Mouse (Mus musculus) CH12.LX (cell line): ENCODE results near the gene Stambpl1. TPM values are rescaled to one million over a fixed set of nuclear protein-coding genes. Genes with fewer than 3 reads are reported as not detected.

Experiments used
- DNase-seq: peaks from one replicate; pipeline ENCODE4 v3.0.0-alpha.2; 2013; ENCODE audit errors: extremely low read depth
- H3K27ac ChIP-seq: 2 replicates; pipeline ENCODE4 v1.5.1; 2012; ENCODE audit warnings: low read depth, mild to moderate bottlenecking, control low read depth, moderate library complexity; ENCODE audit not compliant: insufficient read depth
- H3K27me3 ChIP-seq: replicated peaks from 2 replicates; pipeline ENCODE3; 2012; ENCODE audit warnings: inconsistent platforms
- H3K36me3 ChIP-seq, 2 experiments: replicated peaks in 1 of 2; 2 replicates each; pipeline versions ENCODE3 to v1.6.1; 2012; ENCODE audit warnings: inconsistent platforms in 1 of 2, low read length in 1 of 2, mild to moderate bottlenecking in 1 of 2, mixed read lengths in 1 of 2, moderate library complexity in 1 of 2; ENCODE audit not compliant: control insufficient read depth in 1 of 2, insufficient read depth in 1 of 2
- H3K4me1 ChIP-seq, 2 experiments: 2 replicates each; pipeline ENCODE4 v1.6.1; 2012; ENCODE audit warnings: inconsistent platforms in 1 of 2, moderate library complexity in 1 of 2; ENCODE audit not compliant: insufficient read depth in 2 of 2, control insufficient read depth in 1 of 2
- H3K4me2 ChIP-seq: 2 replicates; pipeline ENCODE4 v1.6.1; 2012; ENCODE audit warnings: low read depth, mild to moderate bottlenecking, control low read depth; ENCODE audit not compliant: poor library complexity, insufficient read depth, severe bottlenecking
- H3K4me3 ChIP-seq, 3 experiments: fragments of 150-350 bp in 1 of 3; sonication (generic) in 1 of 3; replicated peaks in 1 of 3; 2 replicates each; pipeline versions ENCODE3 to v1.5.1; 2011 to 2012; ENCODE audit warnings: low read depth in 2 of 3, low read length in 2 of 3, mild to moderate bottlenecking in 2 of 3, moderate library complexity in 2 of 3, control low read depth in 1 of 3, improper control_type of control experiment in 1 of 3, inconsistent platforms in 1 of 3, mixed read lengths in 1 of 3; ENCODE audit not compliant: poor library complexity in 1 of 3
- H3K79me2 ChIP-seq: replicated peaks from 2 replicates; pipeline ENCODE4 v1.6.1; 2012; ENCODE audit warnings: mild to moderate bottlenecking, moderate library complexity; ENCODE audit not compliant: control insufficient read depth, poor library complexity, insufficient read depth, severe bottlenecking; ENCODE audit errors: extremely low read depth
- H3K9ac ChIP-seq: 2 replicates; pipeline ENCODE4 v1.6.1; 2012; ENCODE audit warnings: low read depth, mild to moderate bottlenecking, control low read depth, moderate library complexity; ENCODE audit not compliant: insufficient read depth
- H3K9me3 ChIP-seq: replicated peaks from 2 replicates; pipeline ENCODE3; 2012; ENCODE audit warnings: low read length, inconsistent platforms, mixed read lengths
- BHLHE40 ChIP-seq: IDR thresholded peaks from 2 replicates; pipeline ENCODE4 v1.6.1; 2011; ENCODE audit warnings: mild to moderate bottlenecking, low read depth, low read length, improper control_type of control experiment
- CHD1 ChIP-seq: IDR thresholded peaks from 2 replicates; pipeline ENCODE4 v1.6.1; 2012; ENCODE audit warnings: low read depth, low read length, improper control_type of control experiment, inconsistent platforms
- CTCF ChIP-seq, 2 experiments: IDR thresholded peaks in 1 of 2; conservative IDR thresholded peaks in 1 of 2; 2 replicates each; pipeline ENCODE4 v1.5.1; 2011 to 2012; ENCODE audit warnings: low read depth in 2 of 2, low read length in 2 of 2, improper control_type of control experiment in 1 of 2, inconsistent platforms in 1 of 2, mild to moderate bottlenecking in 1 of 2, moderate library complexity in 1 of 2
- ELF1 ChIP-seq: IDR thresholded peaks from 2 replicates; pipeline ENCODE4 v1.6.1; 2014; ENCODE audit warnings: low read depth, mild to moderate bottlenecking, inconsistent platforms, low read length, improper control_type of control experiment
- EP300 ChIP-seq: IDR thresholded peaks from 2 replicates; pipeline ENCODE4 v1.6.1; 2011; ENCODE audit warnings: low read length, improper control_type of control experiment
- GABPA ChIP-seq: IDR thresholded peaks from 2 replicates; pipeline ENCODE4 v1.6.1; 2012; ENCODE audit warnings: low read depth, low read length, improper control_type of control experiment, inconsistent platforms; ENCODE audit not compliant: insufficient replicate concordance
- JUN ChIP-seq: IDR thresholded peaks from 2 replicates; pipeline ENCODE4 v1.6.1; 2011; ENCODE audit warnings: low read depth, mild to moderate bottlenecking, low read length, improper control_type of control experiment, moderate library complexity; ENCODE audit not compliant: insufficient read depth
- JUND ChIP-seq: conservative IDR thresholded peaks from 2 replicates; pipeline ENCODE4 v1.6.1; 2011; ENCODE audit warnings: low read depth, low read length, improper control_type of control experiment
- MAFK ChIP-seq: IDR thresholded peaks from 2 replicates; pipeline ENCODE4 v1.6.1; 2011; ENCODE audit warnings: low read length, improper control_type of control experiment; ENCODE audit not compliant: insufficient replicate concordance
- MEF2A ChIP-seq: IDR thresholded peaks from 2 replicates; pipeline ENCODE4 v1.6.1; 2014; ENCODE audit warnings: low read depth, mild to moderate bottlenecking, inconsistent platforms, low read length, improper control_type of control experiment, borderline replicate concordance
- MYC ChIP-seq: IDR thresholded peaks from 2 replicates; pipeline ENCODE4 v1.6.1; 2011; ENCODE audit warnings: low read depth, mild to moderate bottlenecking, improper control_type of control experiment, low read length
- RAD21 ChIP-seq: IDR thresholded peaks from 2 replicates; pipeline ENCODE4 v1.6.1; 2011; ENCODE audit warnings: low read depth, mild to moderate bottlenecking, low read length, improper control_type of control experiment, moderate library complexity
- SMC3 ChIP-seq: IDR thresholded peaks from 2 replicates; pipeline ENCODE4 v1.6.1; 2011; ENCODE audit warnings: low read depth, low read length, improper control_type of control experiment
- TBP ChIP-seq: conservative IDR thresholded peaks from 2 replicates; pipeline ENCODE4 v1.6.1; 2011; ENCODE audit warnings: low read depth, low read length, improper control_type of control experiment
- USF1 ChIP-seq: IDR thresholded peaks from 2 replicates; pipeline ENCODE4 v1.6.1; 2014; ENCODE audit warnings: low read depth, mild to moderate bottlenecking, inconsistent platforms, low read length, improper control_type of control experiment
- ZMIZ1 ChIP-seq: IDR thresholded peaks from 2 replicates; pipeline ENCODE4 v1.6.1; 2012; ENCODE audit warnings: low read depth, mild to moderate bottlenecking, inconsistent platforms, low read length, improper control_type of control experiment
- ZNF384 ChIP-seq: IDR thresholded peaks from 2 replicates; pipeline ENCODE4 v1.6.1; 2012; ENCODE audit warnings: low read depth, low read length, improper control_type of control experiment, inconsistent platforms
- dilution Hi-C: fragments of 300-500 bp; cut with MboI; formaldehyde crosslinking; loops from 2 replicates; pipeline ENCODE4 v1.14.3; 2020; ENCODE audit warnings: low sequenced_read_pairs; ENCODE audit not compliant: extremely low pct_unique_long_range_greater_than_20kb, extremely low pct_ligation_motif_present
- in situ Hi-C: fragments of 300-500 bp; cut with MboI; formaldehyde crosslinking; loops from 3 replicates; pipeline ENCODE4 v1.14.3; 2019; ENCODE audit warnings: low sequenced_read_pairs, low pct_ligation_motif_present, low pct_unique_long_range_greater_than_20kb, mixed read lengths
- polyA plus RNA-seq: library from polyadenylated mRNA; unstranded; fragments of >175 nt; gene quantifications from 2 replicates; pipeline ENCODE4 v1.2.1, GENCODE M21; 2012; ENCODE audit warnings: low read depth; ENCODE audit not compliant: insufficient read length
- total RNA-seq, 2 experiments: library from RNA; depleted of rRNA; stranded (reverse); fragments of 300-350 nt in 1 of 2; fragments of >200 nt in 1 of 2; gene quantifications; 2 replicates each; pipeline ENCODE4 v1.2.3; 2012 to 2014

Gene Stambpl1
- total and polyA plus RNA-seq, 3 experiments, result 29.7 to 48.2 (median 40.6) TPM

DNA sequence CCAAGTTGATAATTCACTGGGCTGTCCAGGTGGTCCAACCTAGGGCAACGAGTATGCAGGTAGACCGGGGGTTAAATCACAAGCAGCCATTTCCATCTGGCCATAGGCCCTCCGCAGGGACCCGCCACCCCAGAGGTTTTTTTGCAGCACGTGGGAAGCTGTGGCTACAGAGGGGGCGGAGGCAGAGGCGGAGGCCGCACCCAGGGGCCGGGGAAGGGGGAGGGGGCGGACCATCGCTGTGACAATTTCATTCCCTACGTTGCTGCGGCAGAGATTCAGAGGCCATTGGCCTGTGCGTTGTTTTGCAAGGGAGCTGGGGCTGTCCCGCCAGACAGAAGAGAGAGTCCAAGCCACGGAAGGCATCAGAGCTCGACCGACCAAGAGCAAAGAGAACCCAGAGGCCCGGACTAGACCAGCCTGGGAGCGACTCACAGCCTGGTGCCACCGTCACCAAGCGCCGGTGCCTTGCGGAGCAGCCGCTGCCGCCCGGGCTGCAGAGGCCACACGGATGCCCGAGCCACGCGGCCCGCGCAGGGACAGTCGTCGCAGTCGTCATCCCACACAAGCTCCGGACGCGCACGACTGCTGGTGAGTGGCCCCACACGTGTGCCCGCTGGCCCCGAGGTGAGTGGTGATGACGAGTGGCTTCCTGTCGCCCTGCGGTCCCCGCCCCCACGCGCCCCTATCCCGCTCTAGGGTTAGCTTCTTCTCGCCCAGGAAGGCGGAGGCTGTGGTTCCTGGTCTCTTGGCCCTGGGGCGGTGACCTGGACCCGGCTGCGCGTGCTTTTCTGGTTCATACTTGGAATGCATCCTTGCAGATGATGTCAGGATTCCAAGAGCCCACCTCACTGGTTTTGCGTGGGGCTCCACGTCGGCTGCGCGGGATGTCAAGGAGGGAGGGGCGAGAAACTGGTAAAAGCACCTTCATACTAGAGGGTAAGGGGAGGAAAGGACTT, at the start of gene Stambpl1 (continued):
- TF ChIP-seq ELF1, result no peak; the same call in none of the 2 replicates

DNA sequence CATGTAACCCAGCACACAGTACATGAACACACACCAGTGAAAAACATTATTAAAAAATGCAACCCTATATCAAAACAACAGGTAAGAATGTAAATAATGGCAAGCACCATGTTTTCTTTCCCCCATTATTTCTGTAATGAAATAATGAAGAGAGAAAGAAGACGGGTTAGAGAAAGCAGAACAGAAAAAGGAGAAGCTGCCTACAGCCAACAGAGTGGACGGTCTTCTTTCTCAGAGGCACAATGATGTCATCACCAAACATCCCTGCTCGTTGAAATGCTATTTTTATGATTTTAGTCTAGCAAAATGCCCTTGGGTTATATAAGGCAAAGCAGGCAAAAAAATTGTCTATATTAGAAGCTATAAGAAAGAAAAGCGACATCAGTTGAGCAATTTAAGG, 43.6 kb upstream of the Stambpl1 start:
- TF ChIP-seq USF1, result no peak
- TF ChIP-seq CHD1, result no peak
- TF ChIP-seq EP300, result peak; percentile 57; the same call in 1 of the 2 replicates
- no peak for TF ChIP-seq BHLHE40
- TF ChIP-seq GABPA, result no peak
- TF ChIP-seq JUND, result peak; percentile 24; the same call in 1 of the 2 replicates
- TF ChIP-seq MAFK, result no peak
- peak; percentile 45; the same call in 1 of the 2 replicates for TF ChIP-seq JUN
- TF ChIP-seq MEF2A, result no peak
- Histone ChIP-seq H3K4me1 (peaks cover 4 to 21% of the 10 kb centered on the region in 2 experiments; a peak in 2 of 4 replicates), H3K9ac (no peak overlapping the region), H3K4me2 (peak overlapping the region; percentile 78), H3K79me2 (no peaks in the 10 kb centered on the region), H3K9me3 (no peaks in the 10 kb centered on the region), H3K36me3 (no peaks in the 10 kb centered on the region), H3K27ac (no peak overlapping the region), H3K4me3 (no peak overlapping the region), H3K27me3 (no peaks in the 10 kb centered on the region)
- DNase-seq, result peak; percentile 46
- in situ Hi-C loops, result no loop called here
- dilution Hi-C loops, result no loop called here

DNA sequence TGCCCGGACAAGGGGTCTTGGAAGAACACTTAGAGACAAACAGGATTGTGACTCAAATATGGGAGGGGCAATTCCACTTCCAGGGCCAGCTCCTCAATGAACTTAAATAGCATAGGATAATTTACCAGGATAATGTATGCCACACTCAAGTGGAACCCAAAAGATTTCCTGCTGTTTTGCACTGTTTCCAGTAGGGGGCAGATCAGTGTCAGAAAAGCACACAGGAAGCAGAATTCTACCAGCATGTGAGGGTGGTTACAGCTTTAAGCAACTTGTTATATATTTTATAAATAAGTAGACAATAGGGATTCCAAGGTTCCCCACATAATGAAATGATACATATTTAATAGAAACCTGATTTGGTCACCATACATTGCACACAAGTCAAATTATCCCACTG, 40.1 kb upstream of the Stambpl1 start:
- in situ Hi-C loops, result no loop called here
- no peak for TF ChIP-seq ZNF384
- 0 out of 2 replicates have a peak, but pooled peaks have one; percentile 35 for TF ChIP-seq BHLHE40
- peak; percentile 91 for TF ChIP-seq RAD21
- TF ChIP-seq MYC, result peak; percentile 30; the same call in 1 of the 2 replicates
- TF ChIP-seq CTCF (conservative IDR thresholded peaks at IDR 0.05 in 1 of 2, IDR thresholded peaks at IDR 0.05 in 1 of 2; ENCODE audit: low read depth in 2 of 2, low read length in 2 of 2), result peak; percentile 70 to 86
- TF ChIP-seq ZMIZ1, result no peak
- TF ChIP-seq SMC3, result peak; percentile 74
- TF ChIP-seq TBP, result no peak
- H3K4me3 ChIP-seq, result no peak overlapping the region
- no peak overlapping the region for H3K4me2 ChIP-seq
- H3K36me3 ChIP-seq, result no peaks in the 10 kb centered on the region
- H3K27ac ChIP-seq, result no peak overlapping the region
- DNase-seq, result peak; percentile 60
- no peaks in the 10 kb centered on the region for H3K79me2 ChIP-seq
- peaks cover 4 to 21% of the 10 kb centered on the region in 2 experiments; a peak in 2 of 4 replicates for H3K4me1 ChIP-seq
- H3K9me3 ChIP-seq, result no peaks in the 10 kb centered on the region
- no peak overlapping the region for H3K9ac ChIP-seq
- dilution Hi-C loops, result no loop called here
- no peaks in the 10 kb centered on the region for H3K27me3 ChIP-seq
